Mouse (Mus musculus): ENCODE results near the gene Dusp1. TPM values are rescaled to one million over a fixed set of nuclear protein-coding genes. Genes with fewer than 3 reads are reported as not detected.

The Dusp1 gene
- polyA plus RNA-seq, 1 experiment, result 5.5 TPM

- TF ChIP-seq GATA1 (IDR thresholded peaks at IDR 0.05; ENCODE audit: low read length), result no peak
Observed at GRCm38 (mm10) chr17:26551104-26551503, 10.8 kb downstream of the Dusp1 start.

- TF ChIP-seq GATA1 (IDR thresholded peaks at IDR 0.05; ENCODE audit: low read length), result no peak
Observed at GRCm38 (mm10) chr17:26549148-26549809, 12.6 kb downstream of the Dusp1 start.

GRCm38 (mm10) chr17:26548566-26548965 lies 13.4 kb downstream of the Dusp1 start:
- TF ChIP-seq GATA1 (IDR thresholded peaks at IDR 0.05; ENCODE audit: low read length), result no peak

- no peak for TF ChIP-seq GATA1 (IDR thresholded peaks at IDR 0.05; ENCODE audit: low read length)
Observed at GRCm38 (mm10) chr17:26547771-26548170, 14.2 kb downstream of the Dusp1 start.

GRCm38 (mm10) chr17:26544319-26544963 lies 17.5 kb downstream of the Dusp1 start:
- no peak for TF ChIP-seq GATA1 (IDR thresholded peaks at IDR 0.05; ENCODE audit: low read length)

- TF ChIP-seq GATA1 (IDR thresholded peaks at IDR 0.05; ENCODE audit: low read length), result no peak
Observed at GRCm38 (mm10) chr17:26540083-26540482, 21.8 kb downstream of the Dusp1 start.

- TF ChIP-seq GATA1 (IDR thresholded peaks at IDR 0.05; ENCODE audit: low read length), result no peak
Observed at GRCm38 (mm10) chr17:26537722-26538471, 24.0 kb downstream of the Dusp1 start.

GRCm38 (mm10) chr17:26535251-26536136 lies 26.4 kb downstream of the Dusp1 start:
- TF ChIP-seq GATA1 (IDR thresholded peaks at IDR 0.05; ENCODE audit: low read length), result no peak

GRCm38 (mm10) chr17:26534695-26535094 lies 27.2 kb downstream of the Dusp1 start:
- no peak for TF ChIP-seq GATA1 (IDR thresholded peaks at IDR 0.05; ENCODE audit: low read length)

GRCm38 (mm10) chr17:26533871-26534372 lies 28.0 kb downstream of the Dusp1 start:
- TF ChIP-seq GATA1 (IDR thresholded peaks at IDR 0.05; ENCODE audit: low read length), result no peak

- TF ChIP-seq GATA1 (IDR thresholded peaks at IDR 0.05; ENCODE audit: low read length), result no peak
Observed at GRCm38 (mm10) chr17:26532476-26533045, 29.4 kb downstream of the Dusp1 start.

GRCm38 (mm10) chr17:26531395-26532027 lies 30.4 kb downstream of the Dusp1 start:
- no peak for TF ChIP-seq GATA1 (IDR thresholded peaks at IDR 0.05; ENCODE audit: low read length)

- TF ChIP-seq GATA1 (IDR thresholded peaks at IDR 0.05; ENCODE audit: low read length), result no peak
Observed at GRCm38 (mm10) chr17:26530590-26531081, 31.3 kb downstream of the Dusp1 start.

- no peak for TF ChIP-seq GATA1 (IDR thresholded peaks at IDR 0.05; ENCODE audit: low read length)
Observed at GRCm38 (mm10) chr17:26529791-26530241, 32.1 kb downstream of the Dusp1 start.

Data from G1E-ER4 (cell line).